Mouse (Mus musculus): ENCODE results near the gene Scamp3.

The Scamp3 gene

DNA sequence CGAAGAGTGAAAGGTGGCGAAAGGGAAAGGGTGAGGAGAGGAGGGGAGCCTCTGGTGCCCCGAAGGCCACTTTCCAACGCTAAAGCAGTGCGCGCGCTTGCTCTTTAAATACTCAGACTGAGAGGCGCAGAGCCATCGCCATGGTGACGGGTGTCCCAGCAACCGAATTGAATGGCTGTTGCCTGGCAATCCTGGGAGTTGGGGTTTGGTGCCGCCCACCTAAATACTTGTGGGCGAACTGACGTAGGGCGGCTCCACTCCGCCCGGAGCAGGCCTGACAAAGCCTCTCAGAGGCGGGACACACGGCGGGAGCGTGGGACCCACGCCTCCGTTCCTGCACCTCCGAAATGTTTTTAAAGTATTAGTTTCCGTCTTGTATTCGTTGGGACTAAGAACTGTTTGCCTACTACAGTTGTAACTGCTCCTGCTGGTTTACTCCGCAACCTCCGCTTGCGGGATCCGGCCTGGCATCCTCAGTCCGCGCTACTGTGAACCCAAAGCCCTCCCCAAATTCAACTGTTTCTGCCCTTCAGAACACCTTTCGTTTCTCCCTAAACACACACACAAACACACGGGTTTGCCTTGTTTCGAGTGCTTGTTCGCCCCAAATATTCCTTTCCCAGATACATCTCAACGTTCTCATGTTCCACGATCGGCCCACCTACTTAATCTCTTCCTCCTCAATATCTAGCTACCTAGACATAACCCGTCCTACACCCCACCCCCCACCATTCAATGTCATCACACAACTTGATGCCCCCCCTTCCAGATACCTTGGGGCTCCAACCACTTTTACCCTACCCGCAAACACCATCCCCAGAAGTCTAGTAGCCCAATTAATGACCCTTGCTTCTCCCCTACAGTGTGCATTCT, 50.3 kb downstream of the Scamp3 start:
- DNase-seq (ENCODE audit: low spot score) = peak; percentile 99

DNA sequence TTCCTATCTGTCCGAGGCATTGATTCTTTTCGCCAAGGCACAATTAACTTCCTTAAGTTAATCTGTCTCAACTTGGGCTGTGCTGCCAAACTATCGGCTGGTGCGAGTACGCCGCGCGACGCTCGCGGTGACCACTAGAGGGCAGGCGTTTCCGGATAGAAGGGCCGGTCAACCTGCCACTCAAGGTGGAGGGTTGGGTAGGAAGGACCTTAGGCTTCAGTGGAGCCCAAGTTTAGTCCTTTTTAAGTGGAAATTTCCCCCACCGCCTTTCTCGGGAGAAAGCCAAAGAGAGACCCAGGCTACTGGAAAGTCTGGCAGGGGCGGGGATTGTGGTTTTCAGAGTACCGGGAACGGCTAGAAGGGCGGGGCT, 50.9 kb downstream of the Scamp3 start:
- DNase-seq (ENCODE audit: low spot score) = peak; percentile 93

DNA sequence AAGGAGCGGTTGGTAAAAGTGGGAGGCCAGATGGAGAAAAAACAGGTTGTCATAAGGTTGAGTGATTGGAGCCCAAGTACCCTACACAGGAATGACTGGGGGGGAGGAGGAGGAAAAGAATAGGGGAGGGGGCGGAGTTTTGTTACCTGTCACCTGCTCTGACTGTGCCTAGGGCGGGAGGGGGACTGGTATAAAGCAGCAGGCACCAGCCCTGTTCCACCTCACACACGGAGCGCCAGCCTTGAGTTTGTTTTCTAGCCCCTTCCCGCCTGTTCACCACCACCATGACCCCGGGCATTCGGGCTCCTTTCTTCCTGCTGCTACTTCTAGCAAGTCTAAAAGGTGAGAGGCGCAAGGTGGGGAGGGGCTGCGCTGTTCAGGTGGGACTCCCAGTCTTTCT, 51.6 kb downstream of the Scamp3 start, which contains the start of gene Muc1:
TSS of gene Muc1 (plus strand) at position 222 of the 400 bp plus-strand sequence.
- no peak for DNase-seq (ENCODE audit: low spot score)

DNA sequence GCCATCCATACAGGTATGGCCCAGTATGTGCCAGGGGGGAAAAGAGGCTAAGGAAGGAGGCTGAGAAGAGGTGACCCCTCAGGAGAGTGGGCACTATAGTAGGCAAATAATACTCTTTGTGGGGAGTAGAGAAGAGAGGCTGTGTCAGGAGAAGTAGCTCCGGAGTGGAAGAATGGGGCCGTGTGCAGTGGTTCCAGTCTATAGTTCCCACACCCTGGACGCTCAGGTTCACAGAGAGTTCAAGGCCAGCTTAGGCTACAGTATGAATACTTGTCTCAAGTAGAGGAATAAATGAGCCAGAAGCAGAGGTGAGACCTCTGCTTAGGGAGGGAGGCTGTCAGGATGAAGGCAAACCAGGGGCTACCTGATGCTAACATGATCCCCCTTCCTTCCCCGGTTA, 52.0 kb downstream of the Scamp3 start:
- no peak for DNase-seq (ENCODE audit: low spot score)

DNA sequence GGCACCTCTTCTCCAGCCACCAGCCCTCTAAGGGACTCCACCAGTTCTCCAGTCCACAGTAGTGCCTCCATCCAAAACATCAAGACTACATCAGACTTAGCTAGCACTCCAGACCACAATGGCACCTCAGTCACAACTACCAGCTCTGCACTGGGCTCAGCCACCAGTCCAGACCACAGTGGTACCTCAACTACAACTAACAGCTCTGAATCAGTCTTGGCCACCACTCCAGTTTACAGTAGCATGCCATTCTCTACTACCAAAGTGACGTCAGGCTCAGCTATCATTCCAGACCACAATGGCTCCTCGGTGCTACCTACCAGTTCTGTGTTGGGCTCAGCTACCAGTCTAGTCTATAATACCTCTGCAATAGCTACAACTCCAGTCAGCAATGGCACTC, 53.3 kb downstream of the Scamp3 start:
- DNase-seq (ENCODE audit: low spot score) = no peak

DNA sequence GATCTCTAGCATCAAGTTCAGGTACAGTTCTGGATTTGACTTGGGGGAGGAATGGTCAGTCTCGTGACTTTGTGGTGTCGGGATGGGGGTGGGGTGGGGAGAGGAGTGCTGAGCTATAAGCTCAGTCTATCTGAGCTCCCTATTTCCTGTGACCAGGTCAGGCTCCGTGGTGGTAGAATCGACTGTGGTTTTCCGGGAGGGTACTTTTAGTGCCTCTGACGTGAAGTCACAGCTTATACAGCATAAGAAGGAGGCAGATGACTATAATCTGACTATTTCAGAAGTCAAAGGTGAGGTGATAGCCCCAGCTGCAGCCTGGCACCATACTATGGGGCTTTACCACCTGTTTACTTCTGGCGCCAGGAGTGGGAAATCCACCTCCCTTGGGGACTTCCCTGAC, 54.1 kb downstream of the Scamp3 start:
- no peak for DNase-seq (ENCODE audit: low spot score)

DNA sequence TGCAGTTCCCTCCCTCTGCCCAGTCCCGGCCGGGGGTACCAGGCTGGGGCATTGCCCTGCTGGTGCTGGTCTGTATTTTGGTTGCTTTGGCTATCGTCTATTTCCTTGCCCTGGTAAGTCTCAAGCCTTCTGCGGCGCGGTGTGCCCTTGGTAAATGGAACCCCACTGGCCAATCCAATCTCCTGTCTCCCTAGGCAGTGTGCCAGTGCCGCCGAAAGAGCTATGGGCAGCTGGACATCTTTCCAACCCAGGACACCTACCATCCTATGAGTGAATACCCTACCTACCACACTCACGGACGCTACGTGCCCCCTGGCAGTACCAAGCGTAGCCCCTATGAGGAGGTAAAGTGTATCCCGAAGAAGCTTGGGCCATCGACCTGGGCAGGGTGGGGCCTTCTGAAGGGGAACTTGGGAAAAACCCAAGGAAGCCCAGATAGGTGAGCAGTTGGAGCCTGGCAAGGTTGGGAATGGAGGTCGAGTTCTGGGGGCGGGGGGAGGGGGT, 54.6 kb downstream of the Scamp3 start:
- DNase-seq (ENCODE audit: low spot score) = no peak
